Mouse (Mus musculus) liver, adult 2 months (tissue): ENCODE results near the gene Srgap3.

Experiments
- CTCF ChIP-seq: fragments of 200-500 bp; IDR thresholded peaks from 2 replicates; pipeline ENCODE4 v1.5.1; 2011; ENCODE audit warnings: low read depth, low read length, control low read depth
- POLR2A ChIP-seq: fragments of 200-500 bp; IDR thresholded peaks from 2 replicates; pipeline ENCODE4 v1.6.1; 2011; ENCODE audit warnings: low read length, control low read depth; ENCODE audit not compliant: insufficient read depth; ENCODE audit errors: extremely low read depth

GRCm38 (mm10) chr6:112928841-112929240, 18.2 kb downstream of the Srgap3 start:
- TF ChIP-seq POLR2A (no peak), CTCF (no peak)
